ENCODE assay signal across 9 mouse cellular contexts in the genomic region with DNA sequence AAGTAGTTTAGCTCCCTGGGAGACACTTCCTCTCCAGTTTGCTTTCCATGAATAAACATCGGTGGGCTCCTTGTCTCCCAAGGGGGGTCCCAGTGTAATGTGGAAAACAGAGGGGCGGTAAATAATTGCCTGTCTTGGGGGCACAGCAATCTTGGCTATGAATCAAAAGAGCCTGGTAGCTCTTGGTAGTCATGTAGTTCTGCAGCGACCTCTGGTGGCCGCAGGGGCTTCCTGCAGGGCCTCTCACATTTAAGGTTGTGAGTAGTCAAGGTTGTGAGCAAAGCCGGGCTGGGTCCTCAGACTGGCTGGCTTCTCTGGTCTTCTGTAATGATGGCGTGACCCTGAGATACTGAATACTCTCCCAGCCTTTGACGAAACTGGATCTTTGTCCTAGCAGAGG. TPM values are rescaled to one million over a fixed set of nuclear protein-coding genes. Genes with fewer than 3 reads are reported as not detected.
DNase-seq lines count a peak whose midpoint lies in the region; ATAC-seq and TF ChIP-seq lines count a peak whose summit lies in the region.
"Had no signal": no experiment of that assay in that cellular context is flagged by ENCODE, and none has a peak within 500 bp of the region (broad histone marks: within the 10 kb centered on the region; RNA-seq: fewer than 3 reads in every experiment).

No protein-coding gene starts in this region.

- peak; percentile 46 for DNase-seq in adrenal gland, adult 8-10 months
- DNase-seq in embryo, embryonic 11.5 days (ENCODE audit: low read depth, low spot score) = peak; percentile 61
- DNase-seq in heart, adult 9 months (ENCODE audit: low spot score in 2 of 2) = peak; percentile 23 to 39
- peak; percentile 75 to 80 for DNase-seq in kidney, postnatal 25 days
- peak; percentile 80 for DNase-seq in liver, postnatal 0 days
- DNase-seq in retina, adult 2 months (ENCODE audit: low read depth, low spot score) = peak; percentile 29
- peak; percentile 47 to 60 for DNase-seq in urinary bladder, postnatal 36 days (ENCODE audit: low spot score in 2 of 2)

- no peak overlapping the region for H3K27ac ChIP-seq in liver, postnatal 0 days (ENCODE audit: low read depth)
- H3K27ac ChIP-seq: limb, embryonic 15.5 days had no signal

- 23% methylated on average over 7 of the region's 7 CpGs for WGBS in liver, postnatal 0 days (ENCODE audit: insufficient replicate concordance)

- ATAC-seq in liver, postnatal 0 days = no peak

- H3K4me1 ChIP-seq in E14TG2a.4 (replicated peaks; ENCODE audit: low read depth, low read length) = peaks cover 34% of the 10 kb centered on the region
- no peaks in the 10 kb centered on the region for H3K4me1 ChIP-seq in liver, postnatal 0 days (ENCODE audit: insufficient read depth)
- H3K4me1 ChIP-seq: limb, embryonic 15.5 days had no signal

- TF ChIP-seq EP300 in liver, postnatal 0 days (IDR thresholded peaks at IDR 0.05; ENCODE audit: low read depth) = no peak

- no peak overlapping the region for H3K4me2 ChIP-seq in liver, postnatal 0 days (ENCODE audit: low read depth, low read length)
- H3K4me2 ChIP-seq: limb, embryonic 15.5 days had no signal

- peaks cover 10% of the 10 kb centered on the region for H3K27me3 ChIP-seq in E14TG2a.4 (ENCODE audit: insufficient read depth, low read length)
- no peaks in the 10 kb centered on the region for H3K27me3 ChIP-seq in liver, postnatal 0 days (ENCODE audit: insufficient read depth, low read length)
- H3K27me3 ChIP-seq: limb, embryonic 15.5 days had no signal

- TF ChIP-seq CTCF in E14TG2a.4 (conservative IDR thresholded peaks at IDR 0.05; ENCODE audit: low read length) = peak; percentile 95
- TF ChIP-seq CTCF in liver, postnatal 0 days (IDR thresholded peaks at IDR 0.05; ENCODE audit: low read depth) = peak; percentile 84

- no peaks in the 10 kb centered on the region for H3K9me3 ChIP-seq in E14TG2a.4 (ENCODE audit: low read length)
- no peaks in the 10 kb centered on the region for H3K9me3 ChIP-seq in liver, postnatal 0 days (ENCODE audit: low read length)
- H3K9me3 ChIP-seq: limb, embryonic 15.5 days had no signal

- H3K4me3 ChIP-seq in E14TG2a.4 (replicated peaks; ENCODE audit: low read length) = no peak overlapping the region
- no peak overlapping the region for H3K4me3 ChIP-seq in liver, postnatal 0 days (ENCODE audit: low read depth, low read length)
- H3K4me3 ChIP-seq: limb, embryonic 15.5 days had no signal

- 0 out of 2 replicates have a peak, but pooled peaks cover 9% of the 10 kb centered on the region for H3K36me3 ChIP-seq in E14TG2a.4 (ENCODE audit: insufficient read depth, low read length)
- H3K36me3 ChIP-seq in liver, postnatal 0 days (replicated peaks; ENCODE audit: insufficient read depth, low read length) = no peaks in the 10 kb centered on the region

- H3K9ac ChIP-seq in liver, postnatal 0 days (replicated peaks) = no peak overlapping the region
- H3K9ac ChIP-seq: limb, embryonic 15.5 days had no signal

RNA-seq across cellular contexts. Expression of gene Dzip1l, which starts 33.1 kb away (rescaled TPM):
- total RNA-seq in adrenal gland, adult 8-10 months (2022) = 1 to 10 TPM; 4.8 to 6.8 (median 5.1) TPM
- 0.50 and 0.73 TPM in 2 replicates for polyA plus RNA-seq in liver, postnatal 0 days (2015; fragmentation: Nextera tagmentation; extraction: Ambion mirVana)

RNA-seq across cellular contexts. Expression of gene A4gnt, which starts 50.1 kb away (rescaled TPM):
- total RNA-seq in adrenal gland, adult 8-10 months (2022) = not detected
- not detected in 2 replicates for polyA plus RNA-seq in liver, postnatal 0 days (2015; fragmentation: Nextera tagmentation; extraction: Ambion mirVana)

RNA-seq across cellular contexts. Expression of gene Cldn18, which starts 54.7 kb away (rescaled TPM):
- not detected for total RNA-seq in adrenal gland, adult 8-10 months (2022)
- polyA plus RNA-seq in liver, postnatal 0 days (2015; fragmentation: Nextera tagmentation; extraction: Ambion mirVana) = 0.12 TPM in 1 of 2 replicates, not detected in the other
- polyA plus RNA-seq: limb, embryonic 15.5 days had no signal

Comparison
In these comparisons a context has a peak if more than half of its experiments do, and no peak if none do; other contexts are left out.
1. DNase-seq: peak in every context shown above with its lines; median percentile 80 in liver, postnatal 0 days; 78 in kidney, postnatal 25 days; 61 in embryo, embryonic 11.5 days; 54 in urinary bladder, postnatal 36 days; 46 in adrenal gland, adult 8-10 months; 31 in heart, adult 9 months; 29 in retina, adult 2 months.